ENCODE assay signal across 8 mouse cellular contexts in the genomic region with DNA sequence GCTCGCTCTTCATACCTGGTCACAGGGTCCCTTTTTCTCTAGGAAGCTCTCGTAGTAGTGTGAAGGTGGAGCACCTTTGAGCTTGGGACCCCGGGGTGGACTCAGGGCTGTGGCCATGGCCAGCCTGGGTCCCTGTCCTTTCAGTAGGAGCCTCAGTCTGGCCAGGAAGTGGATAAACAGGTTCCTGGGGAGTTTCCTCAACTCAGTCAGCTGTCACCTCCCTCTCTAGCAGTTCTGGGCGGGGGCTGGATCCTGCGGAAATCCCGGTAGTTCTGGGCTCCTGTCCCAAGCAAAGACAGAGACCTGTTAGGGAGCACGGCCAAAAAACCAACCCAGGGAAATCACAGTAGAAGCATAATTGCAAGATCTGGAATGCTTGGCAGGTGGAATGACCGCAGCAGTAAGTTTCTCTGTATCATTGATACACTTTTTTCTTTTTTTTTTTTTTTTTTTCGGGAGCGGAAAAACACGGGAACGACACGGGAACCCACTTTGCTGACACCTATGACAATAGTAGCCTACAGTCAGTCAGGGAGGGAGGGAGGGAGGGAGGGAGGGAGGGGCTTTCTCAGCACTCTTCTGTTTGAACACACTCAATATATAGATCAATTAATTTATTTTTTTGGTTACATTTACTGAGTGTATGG. TPM values are rescaled to one million over a fixed set of nuclear protein-coding genes. Genes with fewer than 3 reads are reported as not detected.
A peak's percentile ranks its signal among the peaks of the same experiment; 100 is the strongest.
DNase-seq lines count a peak whose midpoint lies in the region; ATAC-seq and TF ChIP-seq lines count a peak whose summit lies in the region.

A gene (minus strand): TSS at position 170 of the 647 bp plus-strand sequence.
A gene (plus strand): TSS at position 297 of the 647 bp plus-strand sequence.

- peak; percentile 58 for DNase-seq in forebrain, embryonic 14.5 days (ENCODE audit: low spot score)
- peak; percentile 71 for DNase-seq in MEL (ENCODE audit: low read depth, low spot score)
- peak; percentile 81 to 89 for DNase-seq in lung, adult 18-20 months
- no peak for DNase-seq in frontal cortex, postnatal 10 days (ENCODE audit: low spot score in 2 of 2)
- DNase-seq in frontal cortex, postnatal 14 days (ENCODE audit: low spot score in 2 of 2), result no peak

- no peak for TF ChIP-seq RAD21 in MEL (IDR thresholded peaks at IDR 0.05; ENCODE audit: low read depth, low read length)

- no peak within 1 kb of the TSS for H3K9ac ChIP-seq in forebrain, embryonic 14.5 days (ENCODE audit: low read length)
- no peak within 1 kb of the TSS for H3K9ac ChIP-seq in forebrain, embryonic 15.5 days (replicated peaks)
- H3K9ac ChIP-seq in MEL (ENCODE audit: control insufficient read depth, low read depth, low read length, poor library complexity, severe bottlenecking), result no peak within 1 kb of the TSS
- peak within 1 kb of the TSS; percentile 4; the same call in 1 of the 2 replicates for H3K9ac ChIP-seq in embryonic facial prominence, embryonic 15.5 days
- H3K9ac ChIP-seq in intestine, embryonic 15.5 days, result peak within 1 kb of the TSS; percentile 50

- H3K79me2 ChIP-seq in MEL (ENCODE audit: control insufficient read depth, insufficient read depth, low read length, poor library complexity), result no peaks in the 10 kb centered on the region

- peaks cover 12% of the 10 kb centered on the region for H3K4me1 ChIP-seq in forebrain, embryonic 14.5 days (ENCODE audit: control insufficient read depth, insufficient read depth, low read length)
- peaks cover 17% of the 10 kb centered on the region for H3K4me1 ChIP-seq in forebrain, embryonic 15.5 days
- H3K4me1 ChIP-seq in MEL (ENCODE audit: control insufficient read depth in 1 of 2, insufficient read depth in 2 of 2, low read length in 2 of 2), result peaks cover 0 to 16% of the 10 kb centered on the region in 2 experiments; a peak in 2 of 4 replicates
- peaks cover 23% of the 10 kb centered on the region for H3K4me1 ChIP-seq in embryonic facial prominence, embryonic 15.5 days
- peaks cover 18% of the 10 kb centered on the region for H3K4me1 ChIP-seq in intestine, embryonic 15.5 days (replicated peaks)

- H3K9me3 ChIP-seq in forebrain, embryonic 14.5 days (replicated peaks; ENCODE audit: control insufficient read depth, low read length), result no peaks in the 10 kb centered on the region
- H3K9me3 ChIP-seq in forebrain, embryonic 15.5 days, result no peaks in the 10 kb centered on the region
- H3K9me3 ChIP-seq in MEL (replicated peaks; ENCODE audit: insufficient read depth, low read length), result no peaks in the 10 kb centered on the region
- H3K9me3 ChIP-seq in embryonic facial prominence, embryonic 15.5 days (replicated peaks), result no peaks in the 10 kb centered on the region
- no peaks in the 10 kb centered on the region for H3K9me3 ChIP-seq in intestine, embryonic 15.5 days

- TF ChIP-seq POLR2A in MEL (IDR thresholded peaks at IDR 0.05; ENCODE audit: control insufficient read depth in 1 of 2, insufficient read depth in 1 of 2, low read depth in 1 of 2, low read length in 2 of 2, poor library complexity in 1 of 2), result no peak

- H3K4me3 ChIP-seq in forebrain, embryonic 14.5 days (ENCODE audit: low read depth, low read length), result no peak within 1 kb of the TSS
- H3K4me3 ChIP-seq in forebrain, embryonic 15.5 days, result no peak within 1 kb of the TSS
- H3K4me3 ChIP-seq in MEL (ENCODE audit: control insufficient read depth in 1 of 2, insufficient read depth in 1 of 2, low read depth in 2 of 2, low read length in 2 of 2), result no peak within 1 kb of the TSS
- H3K4me3 ChIP-seq in embryonic facial prominence, embryonic 15.5 days (replicated peaks), result peak within 1 kb of the TSS; percentile 32
- peak within 1 kb of the TSS; percentile 40 for H3K4me3 ChIP-seq in intestine, embryonic 15.5 days (replicated peaks)

- no peak for TF ChIP-seq EP300 in MEL (IDR thresholded peaks at IDR 0.05; ENCODE audit: low read depth in 1 of 2, low read length in 2 of 2)

- H3K36me3 ChIP-seq in forebrain, embryonic 14.5 days (ENCODE audit: control insufficient read depth, insufficient read depth, low read length), result no peaks in the 10 kb centered on the region
- no peaks in the 10 kb centered on the region for H3K36me3 ChIP-seq in forebrain, embryonic 15.5 days
- H3K36me3 ChIP-seq in MEL (ENCODE audit: control insufficient read depth in 1 of 2, insufficient read depth in 2 of 2, low read length in 2 of 2), result peaks cover 0 to 8% of the 10 kb centered on the region in 2 experiments; a peak in 2 of 4 replicates
- H3K36me3 ChIP-seq in embryonic facial prominence, embryonic 15.5 days, result no peaks in the 10 kb centered on the region
- no peaks in the 10 kb centered on the region; the same call in 1 of the 2 replicates for H3K36me3 ChIP-seq in intestine, embryonic 15.5 days

- no peak for TF ChIP-seq CTCF in MEL (IDR thresholded peaks at IDR 0.05 in 2 of 3, conservative IDR thresholded peaks at IDR 0.05 in 1 of 3; ENCODE audit: control insufficient read depth in 1 of 3, insufficient read depth in 1 of 3, low read depth in 2 of 3, low read length in 3 of 3, poor library complexity in 1 of 3, severe bottlenecking in 1 of 3)

- H3K27me3 ChIP-seq in forebrain, embryonic 14.5 days (replicated peaks; ENCODE audit: control insufficient read depth, insufficient read depth, low read length), result peaks cover 7% of the 10 kb centered on the region; the same call in 1 of the 2 replicates
- H3K27me3 ChIP-seq in forebrain, embryonic 15.5 days, result peaks cover 5% of the 10 kb centered on the region
- no peaks in the 10 kb centered on the region for H3K27me3 ChIP-seq in MEL (ENCODE audit: control insufficient read depth in 1 of 2, insufficient read depth in 2 of 2, low read length in 2 of 2)
- peaks cover 5% of the 10 kb centered on the region for H3K27me3 ChIP-seq in embryonic facial prominence, embryonic 15.5 days
- no peaks in the 10 kb centered on the region for H3K27me3 ChIP-seq in intestine, embryonic 15.5 days (replicated peaks)

- no peak for ATAC-seq in forebrain, embryonic 14.5 days
- no peak for ATAC-seq in forebrain, embryonic 15.5 days (replicated peaks)
- no peak for ATAC-seq in embryonic facial prominence, embryonic 15.5 days (ENCODE audit: insufficient number of reproducible peaks, low FRiP score, low TSS enrichment, low read depth)
- peak; percentile 15; the same call in 1 of the 2 replicates for ATAC-seq in intestine, embryonic 15.5 days

- H3K4me2 ChIP-seq in forebrain, embryonic 14.5 days (ENCODE audit: low read length), result no peak within 1 kb of the TSS
- no peak within 1 kb of the TSS for H3K4me2 ChIP-seq in forebrain, embryonic 15.5 days (replicated peaks)
- H3K4me2 ChIP-seq in embryonic facial prominence, embryonic 15.5 days (replicated peaks), result peak within 1 kb of the TSS; percentile 22; the same call in 1 of the 2 replicates
- peak within 1 kb of the TSS; percentile 58 for H3K4me2 ChIP-seq in intestine, embryonic 15.5 days (replicated peaks)

- WGBS in forebrain, embryonic 14.5 days, result 57% methylated on average over 13 of the region's 13 CpGs
- WGBS in forebrain, embryonic 15.5 days, result 54% methylated on average over 13 of the region's 13 CpGs
- 35% methylated on average over 13 of the region's 13 CpGs for WGBS in embryonic facial prominence, embryonic 15.5 days
- WGBS in intestine, embryonic 15.5 days, result 28% methylated on average over 13 of the region's 13 CpGs

- no peak within 1 kb of the TSS for H3K27ac ChIP-seq in forebrain, embryonic 14.5 days (ENCODE audit: low read depth, low read length)
- no peak within 1 kb of the TSS for H3K27ac ChIP-seq in forebrain, embryonic 15.5 days (replicated peaks)
- no peak within 1 kb of the TSS for H3K27ac ChIP-seq in MEL (ENCODE audit: control insufficient read depth, low read depth, low read length)
- H3K27ac ChIP-seq in embryonic facial prominence, embryonic 15.5 days (replicated peaks), result peak within 1 kb of the TSS; percentile 44
- peak within 1 kb of the TSS; percentile 71; the same call in 1 of the 2 replicates for H3K27ac ChIP-seq in intestine, embryonic 15.5 days

TF ChIP-seq in MEL, 35 proteins besides CTCF, POLR2A, EP300 and RAD21:
- no peak for TF ChIP-seq RCOR1 (IDR thresholded peaks at IDR 0.05; ENCODE audit: low read depth, low read length)
- no peak for TF ChIP-seq MEF2A (IDR thresholded peaks at IDR 0.05; ENCODE audit: extremely low read depth, insufficient replicate concordance, low read depth, low read length, poor library complexity, severe bottlenecking)
- no peak for TF ChIP-seq MYC (IDR thresholded peaks at IDR 0.05; ENCODE audit: low read depth, low read length)
- TF ChIP-seq CHD2 (IDR thresholded peaks at IDR 0.05; ENCODE audit: low read length), result no peak
- no peak for TF ChIP-seq ZKSCAN1 (IDR thresholded peaks at IDR 0.05; ENCODE audit: low read depth, low read length)
- no peak for TF ChIP-seq USF2 (IDR thresholded peaks at IDR 0.05; ENCODE audit: borderline replicate concordance in 1 of 2, insufficient read depth in 1 of 2, low read depth in 1 of 2, low read length in 2 of 2)
- no peak for TF ChIP-seq MAX (IDR thresholded peaks at IDR 0.05; ENCODE audit: low read length)

RNA-seq across cellular contexts. Expression of the first gene that starts in this region (rescaled TPM):
- polyA plus RNA-seq in forebrain, embryonic 14.5 days (2014; fragmentation: Nextera tagmentation; extraction: Ambion mirVana), result 4.7 and 5.0 TPM in 2 replicates
- 4.9 and 5.5 TPM in 2 replicates for polyA plus RNA-seq in forebrain, embryonic 15.5 days (2015; fragmentation: Nextera tagmentation; extraction: Ambion mirVana)
- total RNA-seq in MEL (2012; rRNA removed), result 0.08 and 0.10 TPM in 2 replicates
- under 1 TPM in 1 of 2 experiments, not detected in 1; 0.08 TPM for polyA plus RNA-seq in MEL (2012; ENCODE audit: insufficient read depth in 1 of 2, insufficient read length in 2 of 2, low read depth in 1 of 2, low replicate concordance in 2 of 2, missing spikeins in 1 of 2)
- polyA plus RNA-seq in embryonic facial prominence, embryonic 15.5 days (2015; fragmentation: Nextera tagmentation; extraction: Ambion mirVana), result 23.6 and 24.5 TPM in 2 replicates
- 40.3 and 45.8 TPM in 2 replicates for polyA plus RNA-seq in intestine, embryonic 15.5 days (2015; fragmentation: Nextera tagmentation; extraction: Ambion mirVana)

RNA-seq across cellular contexts. Expression of the second gene that starts in this region (rescaled TPM):
- 170 TPM in 2 replicates for polyA plus RNA-seq in forebrain, embryonic 14.5 days (2014; fragmentation: Nextera tagmentation; extraction: Ambion mirVana)
- 190 and 191 TPM in 2 replicates for polyA plus RNA-seq in forebrain, embryonic 15.5 days (2015; fragmentation: Nextera tagmentation; extraction: Ambion mirVana)
- total RNA-seq in MEL (2012; rRNA removed), result 3.9 and 5.6 TPM in 2 replicates
- 10 to 100 TPM in 1 of 2 experiments, not detected in 1; 18.3 TPM for polyA plus RNA-seq in MEL (2012; ENCODE audit: insufficient read depth in 1 of 2, insufficient read length in 2 of 2, low read depth in 1 of 2, low replicate concordance in 2 of 2, missing spikeins in 1 of 2)
- polyA plus RNA-seq in embryonic facial prominence, embryonic 15.5 days (2015; fragmentation: Nextera tagmentation; extraction: Ambion mirVana), result 91.3 and 97.2 TPM in 2 replicates
- polyA plus RNA-seq in intestine, embryonic 15.5 days (2015; fragmentation: Nextera tagmentation; extraction: Ambion mirVana), result 86.3 and 95.3 TPM in 2 replicates

Comparison
In these comparisons a context has a peak if more than half of its experiments do, and no peak if none do; other contexts are left out.
1. DNase-seq: peak in forebrain, embryonic 14.5 days (single experiment), MEL (single experiment) and lung, adult 18-20 months (2 of 2); none in frontal cortex, postnatal 10 days (0 of 2) and frontal cortex, postnatal 14 days (0 of 2).
2. H3K27ac ChIP-seq: peak in embryonic facial prominence, embryonic 15.5 days (single experiment) and intestine, embryonic 15.5 days (single experiment); none in forebrain, embryonic 14.5 days (single experiment), forebrain, embryonic 15.5 days (single experiment) and MEL (single experiment).
3. H3K4me2 ChIP-seq: peak in embryonic facial prominence, embryonic 15.5 days (single experiment) and intestine, embryonic 15.5 days (single experiment); none in forebrain, embryonic 14.5 days (single experiment) and forebrain, embryonic 15.5 days (single experiment).
4. H3K4me3 ChIP-seq: peak in embryonic facial prominence, embryonic 15.5 days (single experiment) and intestine, embryonic 15.5 days (single experiment); none in forebrain, embryonic 14.5 days (single experiment), forebrain, embryonic 15.5 days (single experiment) and MEL (0 of 2).
5. H3K9ac ChIP-seq: peak in embryonic facial prominence, embryonic 15.5 days (single experiment) and intestine, embryonic 15.5 days (single experiment); none in forebrain, embryonic 14.5 days (single experiment), forebrain, embryonic 15.5 days (single experiment) and MEL (single experiment).